Mouse (Mus musculus): ENCODE measurements around the gene Tas2r135.

The Tas2r135 gene

DNA sequence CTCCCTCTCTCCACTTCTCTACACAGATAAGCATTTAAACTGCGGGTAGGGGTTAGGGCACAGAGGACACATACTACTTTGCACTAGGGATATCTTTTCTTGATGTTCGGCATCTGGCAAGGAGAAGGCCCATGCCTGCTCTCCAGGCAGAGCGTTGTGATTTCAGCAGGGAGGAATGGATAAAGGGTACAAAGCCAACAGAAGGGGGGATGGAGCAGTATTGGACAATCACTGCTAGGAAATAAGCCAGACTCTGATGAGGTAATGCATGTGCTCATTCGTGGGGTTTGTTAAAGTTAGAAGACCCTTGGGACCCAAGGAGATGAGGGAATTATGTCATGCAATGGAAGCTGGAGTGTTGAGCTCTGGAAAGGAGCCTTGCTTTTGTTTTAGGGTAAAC, 30.5 kb upstream of the Tas2r135 start:
- DNase-seq (ENCODE audit: low spot score in 2 of 2) = no peak

DNA sequence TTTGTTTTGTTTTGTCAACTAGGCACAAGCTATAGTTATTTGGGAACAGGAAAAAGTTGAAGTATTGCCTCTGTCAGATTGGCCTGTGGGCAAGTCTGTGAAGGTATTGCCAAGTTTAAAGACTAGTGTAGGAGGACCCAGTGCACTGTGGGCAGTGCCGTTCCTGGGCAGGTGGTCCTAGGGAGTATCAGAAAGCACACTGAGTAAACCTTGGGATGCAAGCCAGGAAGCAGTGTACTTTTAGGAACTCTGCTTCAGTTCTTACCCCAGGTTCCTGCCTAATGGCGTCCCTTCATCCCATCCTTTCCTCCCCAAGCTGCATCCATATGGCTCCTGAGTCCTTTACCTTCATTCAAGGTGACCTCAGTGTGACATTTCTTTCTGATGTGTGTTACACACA, 30.1 kb upstream of the Tas2r135 start:
- no peak for DNase-seq (ENCODE audit: low spot score in 2 of 2)

DNA sequence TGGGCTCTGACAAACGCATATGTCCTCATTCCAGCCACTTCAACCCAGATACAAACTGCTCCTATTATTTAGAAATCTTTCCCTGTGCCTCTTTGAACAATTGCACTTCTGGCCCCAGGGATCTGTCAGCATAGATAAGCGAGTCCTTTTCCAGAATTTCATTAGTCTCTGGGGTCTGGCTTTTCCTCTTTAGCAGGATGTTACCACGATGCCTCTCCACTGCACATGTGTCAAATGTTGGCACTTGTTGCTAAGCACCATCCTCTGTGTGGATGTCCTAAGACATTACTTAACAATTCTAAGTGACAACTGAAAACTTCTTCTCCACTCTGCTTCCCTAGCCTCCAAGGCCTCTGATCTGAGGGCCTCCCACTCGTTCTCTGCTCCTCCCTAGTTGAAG, 29.2 kb upstream of the Tas2r135 start:
- DNase-seq (ENCODE audit: low spot score in 2 of 2) = no peak

DNA sequence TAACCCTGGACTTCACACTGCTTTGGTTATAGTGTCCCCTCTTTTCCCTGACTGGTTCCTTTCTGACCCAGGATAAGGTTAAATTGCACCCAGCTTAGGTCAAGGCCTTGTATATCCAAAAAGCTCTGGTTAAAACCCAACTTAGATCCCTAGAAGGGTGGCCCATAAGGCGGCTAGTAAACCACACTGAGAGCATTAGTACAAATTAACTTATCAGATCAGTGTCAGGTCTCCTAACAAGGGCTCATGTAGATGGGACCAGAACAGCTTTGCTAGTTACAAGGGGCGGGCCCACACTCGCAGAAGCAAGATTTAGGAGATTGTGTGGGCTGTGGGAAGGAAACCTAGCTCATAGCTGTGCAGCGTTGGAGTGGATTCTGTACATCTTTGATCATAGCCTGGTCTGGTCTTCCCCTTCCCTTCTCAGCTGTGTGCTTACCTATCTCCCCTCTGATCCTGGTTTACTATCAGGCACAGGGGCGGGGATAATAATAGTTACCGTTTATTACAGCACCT, 28.7 kb upstream of the Tas2r135 start:
- DNase-seq (ENCODE audit: low spot score in 2 of 2) = no peak

DNA sequence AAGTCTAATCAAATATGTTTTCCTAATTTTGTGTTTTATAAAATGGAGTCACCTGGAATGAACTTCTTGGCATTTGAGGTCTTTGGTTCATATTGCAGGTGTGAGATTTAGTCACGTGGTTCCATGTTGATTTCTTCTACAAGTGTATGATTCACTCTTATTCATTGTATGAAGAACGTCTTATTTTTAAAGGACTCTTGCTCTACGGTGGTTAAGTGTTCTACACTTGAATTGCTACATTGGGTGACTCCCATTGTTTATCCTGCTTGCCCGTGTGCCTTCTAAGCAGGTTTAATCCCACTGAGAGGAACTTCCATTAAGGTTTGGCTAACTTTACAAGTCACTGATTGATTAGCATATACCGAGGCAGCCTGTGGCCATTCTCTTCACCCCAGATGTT, 28.0 kb upstream of the Tas2r135 start:
- no peak for DNase-seq (ENCODE audit: low spot score in 2 of 2)

DNA sequence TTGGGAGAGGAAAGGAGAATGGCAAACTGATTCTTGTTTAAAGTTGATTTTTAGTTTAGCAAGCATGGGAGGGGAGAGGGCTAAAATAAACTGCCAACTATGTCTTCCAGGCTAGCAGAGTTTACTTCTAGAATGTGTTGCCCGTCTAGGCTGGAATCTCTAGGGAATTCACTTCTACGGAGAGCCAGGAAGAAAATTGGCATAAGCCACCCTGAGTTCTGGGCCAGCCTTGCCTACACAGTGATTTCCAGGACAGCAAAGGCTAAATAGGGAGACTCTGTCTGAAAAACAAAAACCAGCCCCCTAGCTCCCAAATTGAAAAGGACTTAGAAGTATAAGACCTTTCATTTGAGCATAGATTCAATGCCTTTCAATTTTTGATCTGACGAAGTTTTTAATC, 25.7 kb upstream of the Tas2r135 start:
- no peak for DNase-seq (ENCODE audit: low spot score in 2 of 2)

DNA sequence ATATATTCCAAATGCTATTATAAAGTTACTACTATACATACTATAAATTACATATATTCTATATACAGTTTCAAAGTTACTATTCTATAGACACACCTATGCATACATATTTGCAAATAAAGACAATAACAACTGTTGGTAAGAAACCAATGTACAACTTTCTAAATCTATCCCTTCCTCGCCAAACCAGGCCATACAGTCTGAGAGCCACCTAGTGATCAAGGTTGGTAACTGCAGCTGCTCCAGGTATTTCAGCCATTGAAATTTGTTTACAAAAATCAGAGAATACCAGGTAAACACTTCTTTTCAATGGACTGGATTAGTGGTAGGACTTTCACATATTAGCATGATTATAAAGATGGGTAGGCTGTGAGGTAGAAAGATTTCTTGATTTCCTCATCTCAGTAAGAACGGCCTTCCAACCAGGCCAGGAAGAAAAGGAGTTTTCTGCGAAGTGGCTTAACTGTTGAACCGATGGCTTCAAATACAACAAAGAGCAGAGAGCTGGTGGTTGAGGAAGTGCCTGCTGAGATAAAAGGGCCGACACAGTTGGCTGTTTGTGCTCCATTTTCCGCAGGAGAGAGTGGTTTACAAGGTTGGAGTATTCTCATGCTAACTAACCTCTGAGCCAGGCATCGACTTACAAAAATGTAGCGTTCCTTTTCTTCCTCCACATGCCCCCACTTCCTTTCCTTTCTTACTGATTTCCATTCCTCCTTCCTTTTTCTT, 24.7 kb upstream of the Tas2r135 start:
- DNase-seq (ENCODE audit: low spot score in 2 of 2) = no peak

DNA sequence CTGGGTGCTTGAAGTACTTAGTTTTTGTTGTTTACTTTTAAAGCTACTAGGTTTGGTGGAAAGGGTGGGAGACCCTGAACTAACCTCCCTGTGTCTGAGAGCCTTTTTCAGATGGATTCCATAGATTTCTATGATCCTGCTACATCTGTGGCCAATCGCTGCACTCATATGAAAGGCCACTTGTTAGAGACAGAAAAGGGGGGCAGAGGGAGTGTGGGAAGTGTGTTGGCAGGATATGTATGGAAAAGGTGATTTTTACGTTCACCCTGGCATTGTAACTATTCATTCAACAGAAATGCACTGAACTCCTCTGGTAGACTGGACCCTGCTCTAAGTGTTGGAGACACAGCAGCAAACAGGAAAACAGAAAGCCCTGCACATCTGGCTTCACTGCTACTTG, 24.0 kb upstream of the Tas2r135 start:
- DNase-seq (ENCODE audit: low spot score in 2 of 2) = no peak

DNA sequence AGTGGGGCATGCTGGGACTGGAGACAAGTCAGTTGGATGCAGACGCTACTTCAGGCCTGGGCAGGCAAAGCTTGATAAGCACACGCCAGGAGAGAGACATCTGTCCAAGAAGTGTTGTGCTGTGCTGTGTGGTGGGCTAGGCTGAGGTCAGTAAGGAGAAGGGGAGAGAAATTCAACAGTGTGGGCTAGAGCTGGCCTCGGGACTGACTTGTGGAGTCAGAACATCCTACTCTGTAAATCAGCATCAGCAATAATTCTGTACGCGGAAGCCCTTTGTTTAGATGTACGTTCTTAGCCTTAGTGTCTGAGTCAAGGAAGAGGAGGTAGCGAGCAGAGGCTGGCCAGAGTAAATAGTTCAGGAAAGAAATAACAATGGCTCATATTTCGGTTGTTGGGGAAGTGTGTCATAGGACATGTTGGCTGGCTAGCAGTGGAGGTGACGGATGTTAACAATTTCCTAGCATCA, 23.3 kb upstream of the Tas2r135 start:
- DNase-seq (ENCODE audit: low spot score in 2 of 2) = no peak

DNA sequence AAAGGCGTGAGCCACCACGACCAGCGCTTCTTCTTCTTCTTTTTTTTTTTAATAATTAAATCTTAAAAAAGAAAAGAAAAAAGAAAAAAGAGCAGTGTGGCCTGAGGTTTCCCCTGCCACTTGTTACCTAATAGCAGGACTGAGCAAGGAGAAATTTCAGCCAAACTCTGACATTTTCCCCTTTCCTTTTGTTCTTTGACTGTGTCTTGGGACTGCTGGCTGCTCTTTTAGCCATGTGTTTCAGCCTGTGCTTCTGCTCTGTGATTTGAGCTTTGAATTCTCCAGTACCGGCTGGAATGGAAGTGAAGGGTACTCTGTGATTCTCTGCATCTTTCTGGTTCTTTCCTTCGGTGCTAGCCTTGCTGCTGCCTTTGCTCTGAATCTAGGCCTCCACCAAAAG, 21.9 kb upstream of the Tas2r135 start:
- DNase-seq (ENCODE audit: low spot score in 2 of 2) = no peak

DNA sequence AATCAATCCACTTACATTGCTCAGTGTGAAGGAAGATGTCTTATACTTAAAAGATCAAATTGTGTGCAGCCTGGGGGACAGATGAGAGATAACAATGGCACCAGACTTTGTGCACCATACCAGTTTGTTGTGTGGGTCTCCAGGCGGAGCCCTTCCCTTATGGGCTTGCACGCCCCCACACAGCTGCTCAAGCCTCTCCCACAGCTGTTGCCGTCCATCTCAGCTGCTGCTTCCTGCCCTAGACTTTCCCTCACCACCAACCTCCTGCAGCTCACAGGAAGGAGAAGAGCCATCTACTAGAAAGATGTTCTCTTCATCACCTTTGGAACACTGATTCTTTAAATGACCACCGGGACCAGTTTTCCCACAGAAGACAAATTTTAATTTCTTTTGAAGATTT, 19.6 kb upstream of the Tas2r135 start:
- DNase-seq (ENCODE audit: low spot score in 2 of 2) = no peak

DNA sequence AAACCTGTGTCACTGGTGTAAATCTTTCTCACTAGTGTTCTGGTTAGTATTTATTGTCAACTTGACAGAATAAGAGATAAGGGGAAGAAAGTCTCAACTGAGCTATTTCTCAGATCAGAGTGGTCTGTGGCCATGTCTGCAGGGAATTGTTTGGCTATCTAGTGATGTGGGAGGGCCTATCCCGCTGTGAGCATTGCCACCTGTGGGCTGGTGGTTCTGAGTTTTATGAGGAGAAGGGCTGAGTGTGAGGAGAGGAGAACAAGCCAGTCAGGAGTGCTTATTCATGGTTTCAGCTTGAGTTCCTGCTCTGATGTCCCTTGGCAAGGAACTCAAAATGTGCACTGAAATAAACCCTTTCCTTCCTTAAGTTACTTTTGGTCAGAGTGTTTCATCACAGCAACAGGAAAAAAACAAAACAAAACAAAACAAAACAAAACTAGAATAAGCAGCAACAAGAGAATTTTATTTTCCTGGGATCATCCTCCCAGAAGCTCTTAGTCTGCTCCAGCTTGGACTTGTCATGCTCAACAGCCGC, 13.4 kb upstream of the Tas2r135 start:
- no peak for DNase-seq (ENCODE audit: low spot score in 2 of 2)

DNA sequence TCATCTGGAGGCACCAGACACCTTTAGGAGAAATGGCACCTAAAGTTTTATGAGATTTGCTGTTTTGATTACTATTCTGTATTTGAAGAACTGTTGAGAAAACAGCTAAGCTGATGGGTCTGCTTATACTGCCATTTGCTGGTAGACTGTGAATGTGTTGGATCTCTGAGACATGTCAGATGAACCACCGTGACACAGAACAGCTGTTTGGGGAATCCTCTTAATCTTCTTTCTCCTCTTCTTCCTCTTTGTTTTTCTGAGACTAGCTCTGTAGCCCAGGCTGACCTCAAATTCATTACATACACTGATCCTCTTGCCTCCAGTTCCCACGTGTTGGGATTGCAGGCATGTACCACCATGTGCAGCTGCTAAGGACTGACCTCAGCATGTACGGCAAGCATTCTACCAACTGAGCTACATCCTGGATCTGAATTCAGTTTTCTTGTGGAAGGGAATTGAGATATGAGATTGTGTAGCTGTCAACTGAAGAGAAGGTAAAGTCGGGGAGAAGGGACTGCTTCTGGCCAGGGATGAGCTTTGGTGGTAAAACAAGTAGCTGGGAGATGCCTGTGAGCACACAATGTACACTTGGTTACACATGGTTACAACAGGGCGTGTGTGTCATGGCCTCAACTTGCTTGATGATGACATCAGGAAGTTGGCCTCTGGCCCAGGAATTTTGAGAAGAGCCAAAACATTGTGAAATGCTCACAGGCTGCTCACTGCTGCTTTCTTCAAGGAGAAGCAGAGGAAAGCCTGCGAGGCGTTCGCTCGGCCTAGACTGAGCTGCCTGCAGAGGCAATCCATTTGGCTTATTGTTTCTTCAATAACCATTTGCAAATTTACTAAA, 9.0 kb upstream of the Tas2r135 start:
- DNase-seq (ENCODE audit: low spot score in 2 of 2) = peak; percentile 78 to 92

DNA sequence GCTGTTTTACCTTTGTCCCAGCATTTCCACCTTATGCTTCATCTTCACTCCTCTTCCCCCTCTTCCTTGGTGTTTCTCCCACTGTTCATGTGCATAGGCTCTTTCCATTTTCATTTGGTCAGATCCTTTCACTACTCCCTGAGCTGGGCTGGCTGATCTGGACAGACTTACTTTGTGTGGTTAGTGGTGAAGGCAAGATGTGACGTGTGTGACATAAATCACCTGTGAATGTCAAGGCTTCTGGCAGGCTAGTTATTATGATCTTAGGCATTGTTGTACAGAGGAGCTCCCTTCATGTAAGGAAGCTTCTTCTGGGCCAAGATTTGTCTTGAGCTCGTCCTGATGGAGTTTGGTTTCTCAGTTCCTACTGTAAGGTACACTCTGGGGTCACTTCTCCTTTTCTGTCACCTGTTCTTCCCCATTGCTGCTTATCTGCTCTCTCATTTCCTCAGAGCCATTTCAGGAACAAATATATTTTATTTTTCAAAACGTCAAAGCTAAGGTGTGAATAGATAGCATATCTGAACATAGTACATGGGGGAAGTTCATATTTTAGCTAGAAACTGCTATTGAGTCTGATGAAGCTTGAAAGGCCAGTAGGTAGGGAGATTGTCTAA, 8.1 kb upstream of the Tas2r135 start:
- peak in 1 of 2 experiments; percentile 20 for DNase-seq (ENCODE audit: low spot score in 2 of 2)

DNA sequence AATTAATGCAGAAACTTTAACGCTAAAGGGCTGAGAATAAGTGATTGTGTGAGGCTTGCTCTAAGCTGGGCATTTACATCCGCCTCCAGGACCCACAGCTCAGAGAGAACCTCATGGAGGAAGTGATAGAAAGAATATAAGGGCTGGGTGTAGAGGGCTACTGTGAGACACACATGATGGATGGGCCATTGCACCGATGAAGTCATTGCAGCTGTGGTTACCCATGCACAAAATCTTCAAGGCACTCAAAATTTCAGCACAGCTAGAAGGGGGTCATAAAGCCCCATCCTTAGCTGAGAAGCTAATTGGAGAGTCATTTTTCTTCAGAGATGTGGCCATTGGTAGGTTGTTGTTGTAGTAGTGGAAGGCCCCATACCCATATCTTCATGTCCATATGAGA, 6.9 kb upstream of the Tas2r135 start:
- no peak for DNase-seq (ENCODE audit: low spot score in 2 of 2)

DNA sequence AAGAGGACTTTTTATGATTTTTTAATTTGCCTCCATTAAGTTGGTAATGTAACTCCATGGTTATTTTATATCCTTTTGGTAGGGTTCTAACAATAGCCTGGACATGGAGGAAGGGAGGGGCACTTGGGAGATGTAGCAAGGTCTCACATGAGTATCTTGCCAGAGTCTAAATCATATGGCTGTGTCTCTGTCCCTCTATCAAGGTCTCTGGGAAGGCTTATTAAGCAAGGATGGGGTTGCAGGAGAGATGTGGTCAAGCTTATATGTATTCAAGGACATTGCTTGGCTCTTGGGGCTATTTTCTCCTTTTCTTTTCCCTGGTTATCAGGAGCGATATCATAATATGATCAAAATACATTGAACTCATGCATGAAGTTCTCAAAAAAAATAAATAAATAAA, 6.2 kb upstream of the Tas2r135 start:
- DNase-seq (ENCODE audit: low spot score in 2 of 2) = no peak

DNA sequence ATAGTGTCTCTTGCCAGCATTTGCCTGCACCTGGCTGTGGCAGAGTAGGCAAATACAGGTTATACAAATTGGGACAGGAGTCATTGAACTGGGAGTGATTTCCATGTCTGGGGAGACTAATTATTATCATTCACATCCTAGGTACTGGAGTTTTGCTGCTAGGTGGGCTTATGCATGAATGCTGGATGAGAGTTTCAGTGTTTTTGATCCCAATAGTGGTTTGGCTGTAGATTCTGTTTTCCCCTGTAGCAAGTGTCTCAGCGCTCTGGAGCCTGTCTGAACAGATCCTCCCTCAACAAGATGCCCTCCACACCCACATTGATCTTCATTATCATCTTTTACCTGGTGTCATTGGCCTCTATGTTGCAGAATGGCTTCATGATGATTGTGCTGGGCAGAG, 5.3 kb upstream of the Tas2r135 start, which contains the start of gene Tas2r143:
Gene Tas2r143 (plus strand): TSS at position 301 of the 400 bp plus-strand sequence.
- DNase-seq (ENCODE audit: low spot score in 2 of 2) = no peak

DNA sequence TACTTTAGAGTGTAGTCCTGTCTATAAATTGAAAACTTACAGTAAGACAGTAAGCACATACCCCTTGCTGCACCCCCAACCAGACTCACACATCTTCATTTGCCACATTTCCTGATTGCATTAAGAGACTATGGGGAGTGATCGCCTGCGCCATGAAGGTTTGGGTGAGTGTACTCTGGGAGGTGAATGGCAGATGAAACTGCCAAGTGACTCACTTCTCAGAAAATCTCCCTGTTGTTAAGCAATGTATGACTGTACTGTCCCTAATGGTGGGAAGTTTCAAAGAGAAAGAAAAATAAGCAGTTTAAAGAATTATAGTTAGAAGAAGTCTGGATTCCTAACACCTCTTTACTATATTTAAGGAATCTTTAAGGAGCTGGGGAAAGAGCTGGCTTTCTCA, 14.2 kb downstream of the Tas2r135 start:
- no peak for DNase-seq (ENCODE audit: low spot score in 2 of 2)

DNA sequence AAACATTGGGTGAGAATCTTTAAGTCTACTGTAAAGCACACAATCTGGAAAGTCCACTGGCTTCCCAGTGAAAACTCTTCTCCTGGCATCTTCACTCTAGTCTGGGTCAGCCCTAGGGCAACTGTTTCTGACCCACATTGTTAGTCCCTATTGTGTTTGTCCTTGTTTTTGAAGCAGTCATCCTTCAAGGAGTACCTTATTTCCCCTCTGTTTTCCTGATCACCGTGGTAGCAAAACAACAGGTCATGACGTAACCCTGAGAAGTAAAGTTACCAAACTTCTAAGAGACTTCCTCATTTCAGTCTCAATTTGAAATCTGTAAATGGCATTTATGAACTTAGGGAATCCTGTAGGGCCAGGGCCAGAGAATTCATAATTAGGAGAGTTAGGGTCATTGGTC, 16.2 kb downstream of the Tas2r135 start:
- no peak for DNase-seq (ENCODE audit: low spot score in 2 of 2)

DNA sequence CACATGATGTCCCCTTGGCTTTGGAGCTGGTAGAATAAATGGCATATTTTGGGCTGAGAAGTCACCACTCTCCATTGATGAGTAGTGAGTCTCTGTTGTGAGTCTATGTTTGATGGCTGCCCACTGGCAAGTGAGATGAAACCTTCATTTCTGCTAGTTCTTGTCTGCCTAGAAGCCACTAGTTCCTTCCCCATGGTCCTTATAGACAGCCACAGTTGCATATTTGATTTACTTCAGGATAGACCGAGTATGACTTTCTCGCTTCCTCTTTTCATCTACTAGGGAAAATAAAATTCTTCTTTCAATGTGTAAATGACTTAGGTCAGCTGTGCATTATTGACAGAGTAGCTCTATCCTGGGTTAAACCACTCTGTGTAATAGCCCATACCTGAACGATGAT, 19.2 kb downstream of the Tas2r135 start:
- DNase-seq (ENCODE audit: low spot score in 2 of 2) = no peak

DNA sequence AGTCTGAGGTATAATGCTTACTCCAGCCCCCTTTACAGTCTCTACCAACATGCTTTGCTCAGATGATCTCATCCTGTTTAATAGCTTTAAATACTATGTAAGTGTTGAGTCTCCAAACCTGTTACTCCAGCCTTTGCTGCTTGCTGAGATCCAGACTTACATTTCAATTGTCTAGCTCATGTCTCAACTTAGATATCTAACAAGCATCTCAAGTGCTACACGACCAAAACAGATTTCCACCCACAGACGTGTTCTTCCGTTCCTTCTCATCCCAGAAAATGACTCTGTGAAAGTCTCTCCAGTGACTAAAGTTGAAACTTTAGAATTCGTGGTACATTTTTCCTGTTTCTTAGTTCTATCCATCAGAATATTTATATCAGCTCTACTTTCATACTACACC, 21.1 kb downstream of the Tas2r135 start:
- DNase-seq (ENCODE audit: low spot score in 2 of 2) = no peak

DNA sequence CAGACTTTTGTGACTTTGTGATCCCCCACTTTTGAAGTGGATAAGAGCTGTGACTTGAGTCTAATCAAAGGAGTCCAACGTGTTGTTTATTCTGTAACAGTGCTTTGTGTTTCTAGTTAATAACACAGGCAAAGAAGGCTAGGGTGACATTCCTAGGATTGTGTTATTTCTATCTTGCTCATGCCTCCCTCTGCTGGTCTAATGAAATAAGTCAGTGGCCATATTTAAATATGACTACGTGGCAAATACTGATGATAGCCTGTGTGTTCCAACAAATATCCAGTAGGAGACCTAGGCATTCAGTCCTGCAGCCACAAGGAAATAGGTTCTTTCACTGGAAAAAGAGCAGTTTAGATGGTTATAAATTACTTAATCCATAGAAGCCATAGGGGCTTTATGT, 28.3 kb downstream of the Tas2r135 start:
- no peak for DNase-seq (ENCODE audit: low spot score in 2 of 2)

Data from urinary bladder, adult 18-20 months (tissue).